Mouse (Mus musculus): ENCODE measurements at regions not wholly inside any gene's neighbourhood (a gene's known extent, or its start where the extent isn't known, plus 50 kb on each side); places are given as distances from the start of the nearest gene placed in this dataset.
A peak's percentile ranks its signal among the peaks of the same experiment; 100 is the strongest.

- no peak overlapping the region for H3K4me2 ChIP-seq (replicated peaks)
- ATAC-seq (replicated peaks): peak; percentile 86
- no peaks in the 10 kb centered on the region for H3K27me3 ChIP-seq
- H3K36me3 ChIP-seq: no peaks in the 10 kb centered on the region
- no peak overlapping the region for H3K9ac ChIP-seq (replicated peaks)
- H3K27ac ChIP-seq (replicated peaks): no peak overlapping the region
- H3K9me3 ChIP-seq: no peaks in the 10 kb centered on the region
- no peaks in the 10 kb centered on the region for H3K4me1 ChIP-seq
- no peak overlapping the region for H3K4me3 ChIP-seq
- 71% methylated on average over 7 of the region's 7 CpGs for WGBS
These were observed 1383.6 kb upstream of the Slc39a10 start for GRCm38 (mm10) chr1:48276206-48276605.

- Histone ChIP-seq H3K36me3 (no peaks in the 10 kb centered on the region), H3K27ac (replicated peaks) (no peak overlapping the region), H3K9ac (replicated peaks) (no peak overlapping the region), H3K9me3 (no peaks in the 10 kb centered on the region), H3K27me3 (no peaks in the 10 kb centered on the region), H3K4me1 (no peaks in the 10 kb centered on the region), H3K4me3 (no peak overlapping the region), H3K4me2 (replicated peaks) (no peak overlapping the region)
- ATAC-seq (replicated peaks): no peak
- 55% methylated on average over 1 of the region's 1 CpGs for WGBS
These were observed 1383.0 kb upstream of the Slc39a10 start for GRCm38 (mm10) chr1:48275666-48276065.
